In the genomic region with DNA sequence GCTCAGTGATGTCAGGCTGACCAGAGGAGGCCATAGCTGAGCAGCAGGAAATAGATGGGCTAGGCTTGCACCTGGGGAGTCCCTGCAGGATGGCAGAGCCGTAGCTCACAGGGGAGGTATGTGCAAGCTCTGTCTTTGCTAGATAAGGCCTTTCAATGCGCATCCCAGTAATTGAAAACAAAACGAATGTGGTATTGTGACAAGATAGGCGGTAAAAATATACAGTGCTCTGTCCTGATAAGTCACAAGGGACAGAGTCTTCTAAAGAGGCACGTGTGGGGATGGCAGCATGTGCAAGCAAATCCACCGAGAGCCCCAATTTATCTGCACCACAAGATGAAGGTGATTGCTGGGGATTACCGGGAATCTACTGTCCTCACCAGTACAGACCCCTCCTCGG, we compare ENCODE assay signal across 21 mouse cellular contexts.
DNase-seq lines count a peak whose midpoint lies in the region; ATAC-seq and TF ChIP-seq lines count a peak whose summit lies in the region.
"Had no signal": no experiment of that assay in that cellular context is flagged by ENCODE, and none has a peak within 500 bp of the region (broad histone marks: within the 10 kb centered on the region; RNA-seq: fewer than 3 reads in every experiment).

No protein-coding gene starts in this region.

- WGBS in liver, postnatal 0 days (ENCODE audit: insufficient replicate concordance) = 49% methylated on average over 8 of the region's 8 CpGs
- 38% methylated on average over 8 of the region's 8 CpGs for WGBS in liver, embryonic 11.5 days
- WGBS in midbrain, embryonic 14.5 days = 61% methylated on average over 8 of the region's 8 CpGs
- WGBS in thymus, adult 2 months = 83% methylated on average over 8 of the region's 8 CpGs

- DNase-seq in embryo, embryonic 11.5 days (ENCODE audit: low read depth, low spot score) = peak; percentile 7
- no peak for DNase-seq in embryo, embryonic 11 days
- DNase-seq in liver = peak; percentile 42
- DNase-seq in liver, postnatal 0 days = no peak
- DNase-seq in liver, embryonic 11.5 days (ENCODE audit: low spot score) = no peak
- peak; percentile 30 for DNase-seq in midbrain, embryonic 14.5 days
- DNase-seq in thymus, adult 2 months = no peak
- DNase-seq: adrenal gland, postnatal 14 days; cerebellum, adult 9-10 months; heart, postnatal 36 days; kidney, postnatal 4 days; lung, embryonic 14.5 days; right cerebral cortex, postnatal 4 days; thymus, postnatal 36 days had no signal

- no peaks in the 10 kb centered on the region for H3K36me3 ChIP-seq in liver, postnatal 0 days (replicated peaks; ENCODE audit: insufficient read depth, low read length)
- no peaks in the 10 kb centered on the region for H3K36me3 ChIP-seq in liver, embryonic 11.5 days (ENCODE audit: control insufficient read depth, insufficient read depth, low read length)
- H3K36me3 ChIP-seq in midbrain, embryonic 14.5 days (ENCODE audit: control insufficient read depth, insufficient read depth, low read length) = no peaks in the 10 kb centered on the region
- H3K36me3 ChIP-seq in thymus, adult 2 months (ENCODE audit: control insufficient read depth, insufficient read depth, low read length) = no peaks in the 10 kb centered on the region
- H3K36me3 ChIP-seq: embryonic facial prominence, embryonic 10.5 days; forebrain, embryonic 15.5 days; limb, embryonic 13.5 days; neural tube, embryonic 12.5 days; stomach, embryonic 15.5 days had no signal

- no peaks in the 10 kb centered on the region for H3K4me1 ChIP-seq in liver, postnatal 0 days (ENCODE audit: insufficient read depth)
- no peaks in the 10 kb centered on the region for H3K4me1 ChIP-seq in liver, embryonic 11.5 days (replicated peaks; ENCODE audit: control insufficient read depth, insufficient read depth, low read length)
- H3K4me1 ChIP-seq in midbrain, embryonic 14.5 days (ENCODE audit: control insufficient read depth, insufficient read depth, low read length) = peaks cover 4% of the 10 kb centered on the region; the same call in 1 of the 2 replicates
- no peaks in the 10 kb centered on the region for H3K4me1 ChIP-seq in thymus, adult 2 months (replicated peaks; ENCODE audit: control insufficient read depth, insufficient read depth, low read length)
- H3K4me1 ChIP-seq: embryonic facial prominence, embryonic 10.5 days; forebrain, embryonic 15.5 days; limb, embryonic 13.5 days; neural tube, embryonic 12.5 days; stomach, embryonic 15.5 days had no signal

- H3K4me3 ChIP-seq in liver, postnatal 0 days (ENCODE audit: low read depth, low read length) = no peak overlapping the region
- no peak overlapping the region for H3K4me3 ChIP-seq in liver, embryonic 11.5 days (ENCODE audit: low read depth, low read length)
- H3K4me3 ChIP-seq in midbrain, embryonic 14.5 days (replicated peaks; ENCODE audit: low read depth, low read length) = no peak overlapping the region
- H3K4me3 ChIP-seq in thymus, adult 2 months (ENCODE audit: control insufficient read depth, insufficient read depth, low read length) = no peak overlapping the region
- H3K4me3 ChIP-seq: embryonic facial prominence, embryonic 10.5 days; forebrain, embryonic 15.5 days; limb, embryonic 13.5 days; neural tube, embryonic 12.5 days; stomach, embryonic 15.5 days had no signal

- H3K27me3 ChIP-seq in liver, postnatal 0 days (ENCODE audit: insufficient read depth, low read length) = no peaks in the 10 kb centered on the region
- no peaks in the 10 kb centered on the region for H3K27me3 ChIP-seq in liver, embryonic 11.5 days (replicated peaks; ENCODE audit: control insufficient read depth, insufficient read depth, low read length)
- no peaks in the 10 kb centered on the region for H3K27me3 ChIP-seq in midbrain, embryonic 14.5 days (ENCODE audit: control insufficient read depth, insufficient read depth, low read length)
- no peaks in the 10 kb centered on the region for H3K27me3 ChIP-seq in thymus, adult 2 months (ENCODE audit: control insufficient read depth, insufficient read depth, low read length)
- H3K27me3 ChIP-seq: forebrain, embryonic 15.5 days; limb, embryonic 13.5 days; neural tube, embryonic 12.5 days; stomach, embryonic 15.5 days had no signal

- no peak for TF ChIP-seq CTCF in liver, postnatal 0 days (IDR thresholded peaks at IDR 0.05; ENCODE audit: low read depth)
- no peak for TF ChIP-seq CTCF in thymus, adult 2 months (IDR thresholded peaks at IDR 0.05; ENCODE audit: borderline replicate concordance, control insufficient read depth, extremely low read depth, insufficient read depth, low read length, poor library complexity)

- no peak for TF ChIP-seq POLR2A in thymus, adult 2 months (IDR thresholded peaks at IDR 0.05; ENCODE audit: control insufficient read depth, extremely low read depth, insufficient read depth, low read length, poor library complexity)

- no peaks in the 10 kb centered on the region for H3K9me3 ChIP-seq in liver, postnatal 0 days (ENCODE audit: low read length)
- H3K9me3 ChIP-seq in liver, embryonic 11.5 days (ENCODE audit: control insufficient read depth, low read length) = no peaks in the 10 kb centered on the region
- H3K9me3 ChIP-seq in midbrain, embryonic 14.5 days (ENCODE audit: control insufficient read depth, low read length) = no peaks in the 10 kb centered on the region
- H3K9me3 ChIP-seq: embryonic facial prominence, embryonic 10.5 days; forebrain, embryonic 15.5 days; limb, embryonic 13.5 days; neural tube, embryonic 12.5 days; stomach, embryonic 15.5 days had no signal

- TF ChIP-seq EP300 in liver, postnatal 0 days (IDR thresholded peaks at IDR 0.05; ENCODE audit: low read depth) = no peak

- no peak overlapping the region for H3K27ac ChIP-seq in liver, postnatal 0 days (ENCODE audit: low read depth)
- peak overlapping the region; percentile 14 for H3K27ac ChIP-seq in liver, embryonic 11.5 days (ENCODE audit: low read depth, low read length)
- H3K27ac ChIP-seq in midbrain, embryonic 14.5 days (replicated peaks; ENCODE audit: low read depth, low read length) = no peak overlapping the region
- H3K27ac ChIP-seq in thymus, adult 2 months (ENCODE audit: control insufficient read depth, insufficient read depth, low read length) = no peak overlapping the region
- H3K27ac ChIP-seq: embryonic facial prominence, embryonic 10.5 days; forebrain, embryonic 15.5 days; limb, embryonic 13.5 days; neural tube, embryonic 12.5 days; stomach, embryonic 15.5 days had no signal

- no peak overlapping the region for H3K9ac ChIP-seq in liver, postnatal 0 days (replicated peaks)
- H3K9ac ChIP-seq in liver, embryonic 11.5 days (ENCODE audit: low read depth, low read length) = no peak overlapping the region
- H3K9ac ChIP-seq in midbrain, embryonic 14.5 days (replicated peaks; ENCODE audit: low read length) = no peak overlapping the region
- H3K9ac ChIP-seq: forebrain, embryonic 15.5 days; limb, embryonic 13.5 days; lung, embryonic 14.5 days; neural tube, embryonic 12.5 days; stomach, embryonic 15.5 days had no signal

- no peak overlapping the region for H3K4me2 ChIP-seq in liver, postnatal 0 days (ENCODE audit: low read depth, low read length)
- H3K4me2 ChIP-seq in liver, embryonic 11.5 days = no peak overlapping the region
- H3K4me2 ChIP-seq in midbrain, embryonic 14.5 days (ENCODE audit: low read length) = no peak overlapping the region
- H3K4me2 ChIP-seq: forebrain, embryonic 15.5 days; limb, embryonic 13.5 days; lung, embryonic 14.5 days; neural tube, embryonic 12.5 days; stomach, embryonic 15.5 days had no signal

- ATAC-seq in liver, postnatal 0 days = no peak
- peak; percentile 93 for ATAC-seq in liver, embryonic 11.5 days (replicated peaks; ENCODE audit: low FRiP score)
- no peak for ATAC-seq in midbrain, embryonic 14.5 days (ENCODE audit: low FRiP score, low TSS enrichment)
- no peak for ATAC-seq in activated CD4-positive, CD25-positive, alpha-beta regulatory T cell, adult 4 months
- ATAC-seq: forebrain, embryonic 15.5 days; intestine, postnatal 0 days had no signal

Comparison
In these comparisons a context has a peak if more than half of its experiments do, and no peak if none do; other contexts are left out.
1. DNase-seq: peak in embryo, embryonic 11.5 days (single experiment), liver (single experiment) and midbrain, embryonic 14.5 days (single experiment); none in embryo, embryonic 11 days (single experiment), liver, postnatal 0 days (single experiment), liver, embryonic 11.5 days (single experiment) and thymus, adult 2 months (single experiment).